Mouse (Mus musculus): Measurements from ENCODE around the gene Ada.

- TF ChIP-seq POLR2A (IDR thresholded peaks at IDR 0.05; ENCODE audit: borderline replicate concordance, insufficient read depth, low read length): no peak
- no peak for TF ChIP-seq CTCF (IDR thresholded peaks at IDR 0.05; ENCODE audit: borderline replicate concordance, insufficient read depth, low read depth, low read length)
These were observed 50.8 kb downstream of the Ada start for GRCm38 (mm10) chr2:163699078-163699780.

Measured in cerebellum, adult 2 months (tissue).